Mouse (Mus musculus): ENCODE data around the gene Chaf1b. TPM values are rescaled to one million over a fixed set of nuclear protein-coding genes. Genes with fewer than 3 reads are reported as not detected.

Gene Chaf1b
- polyA plus RNA-seq, 1 experiment from 2014 or later = 86.3 TPM

DNA sequence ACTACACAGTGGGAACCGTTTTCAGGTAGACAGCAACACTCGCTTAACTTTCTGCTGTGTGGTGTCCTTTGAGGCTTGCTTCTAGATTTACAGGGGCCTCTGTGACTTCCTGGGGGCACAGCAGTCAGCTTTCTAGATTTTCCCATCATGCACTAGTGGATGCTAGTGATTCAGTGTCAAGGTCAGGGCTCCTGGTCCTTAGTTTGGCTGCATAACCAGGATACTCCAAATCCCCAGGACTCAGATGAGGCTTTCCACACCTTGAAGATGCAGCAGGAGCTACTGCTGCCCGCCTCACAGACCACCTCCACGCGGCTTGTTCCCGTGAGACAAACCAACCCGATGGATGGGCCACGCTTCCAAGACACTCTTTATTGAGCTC lies 35.0 kb downstream of the Chaf1b start:
- 60% methylated on average over 8 of the region's 8 CpGs for WGBS
- ATAC-seq (replicated peaks; ENCODE audit: low FRiP score) (no peak), DNase-seq (ENCODE audit: low spot score) (no peak)
- Histone ChIP-seq H3K4me1 (replicated peaks; ENCODE audit: control insufficient read depth, insufficient read depth, low read length) (no peaks in the 10 kb centered on the region), H3K4me2 (peak overlapping the region; percentile 33; the same call in 1 of the 2 replicates), H3K4me3 (ENCODE audit: low read depth, low read length) (no peak overlapping the region), H3K27ac (ENCODE audit: low read depth, low read length) (no peak overlapping the region), H3K27me3 (replicated peaks; ENCODE audit: control insufficient read depth, insufficient read depth, low read length) (no peaks in the 10 kb centered on the region; the same call in 1 of the 2 replicates), H3K9ac (ENCODE audit: low read depth, low read length) (no peak overlapping the region), H3K9me3 (ENCODE audit: control insufficient read depth, low read length) (no peaks in the 10 kb centered on the region), H3K36me3 (ENCODE audit: control insufficient read depth, insufficient read depth, low read length) (no peaks in the 10 kb centered on the region)

DNA sequence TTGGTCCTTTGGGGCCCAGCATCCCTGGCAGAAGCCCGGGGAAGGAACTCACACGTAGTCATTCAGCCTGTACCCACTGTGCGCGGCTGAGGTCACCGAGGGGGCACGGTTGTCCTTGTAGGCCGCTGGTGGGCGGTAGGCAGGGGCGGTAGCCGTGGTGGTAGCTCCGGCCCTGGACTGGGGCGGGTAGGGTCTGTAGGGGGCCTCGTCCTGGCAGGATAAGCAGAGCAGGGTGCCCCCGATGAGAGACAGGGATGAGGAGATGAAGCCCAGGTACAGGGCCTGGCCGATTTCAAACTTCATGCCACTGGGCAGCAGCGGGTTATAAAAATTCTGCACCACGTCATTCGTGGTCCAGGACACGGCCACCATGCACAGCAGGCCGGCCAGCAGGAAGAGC lies 35.5 kb downstream of the Chaf1b start:
- H3K27ac ChIP-seq (ENCODE audit: low read depth, low read length) = no peak overlapping the region
- H3K27me3 ChIP-seq (replicated peaks; ENCODE audit: control insufficient read depth, insufficient read depth, low read length) = no peaks in the 10 kb centered on the region; the same call in 1 of the 2 replicates
- no peaks in the 10 kb centered on the region for H3K36me3 ChIP-seq (ENCODE audit: control insufficient read depth, insufficient read depth, low read length)
- no peak for DNase-seq (ENCODE audit: low spot score)
- H3K9me3 ChIP-seq (ENCODE audit: control insufficient read depth, low read length) = no peaks in the 10 kb centered on the region
- H3K4me3 ChIP-seq (ENCODE audit: low read depth, low read length) = no peak overlapping the region
- no peak overlapping the region for H3K9ac ChIP-seq (ENCODE audit: low read depth, low read length)
- 70% methylated on average over 20 of the region's 20 CpGs for WGBS
- no peaks in the 10 kb centered on the region for H3K4me1 ChIP-seq (replicated peaks; ENCODE audit: control insufficient read depth, insufficient read depth, low read length)
- ATAC-seq (replicated peaks; ENCODE audit: low FRiP score) = no peak
- H3K4me2 ChIP-seq = no peak overlapping the region

- Histone ChIP-seq H3K27ac (ENCODE audit: low read depth, low read length) (no peak overlapping the region), H3K9ac (ENCODE audit: low read depth, low read length) (no peak overlapping the region), H3K4me1 (replicated peaks; ENCODE audit: control insufficient read depth, insufficient read depth, low read length) (no peaks in the 10 kb centered on the region), H3K27me3 (replicated peaks; ENCODE audit: control insufficient read depth, insufficient read depth, low read length) (no peaks in the 10 kb centered on the region; the same call in 1 of the 2 replicates), H3K9me3 (ENCODE audit: control insufficient read depth, low read length) (no peaks in the 10 kb centered on the region), H3K4me3 (ENCODE audit: low read depth, low read length) (no peak overlapping the region), H3K4me2 (no peak overlapping the region), H3K36me3 (ENCODE audit: control insufficient read depth, insufficient read depth, low read length) (no peaks in the 10 kb centered on the region)
- WGBS = 58% methylated on average over 4 of the region's 4 CpGs
- no peak for ATAC-seq (replicated peaks; ENCODE audit: low FRiP score)
- DNase-seq (ENCODE audit: low spot score) = no peak
Measured at GRCm38 (mm10) chr16:93920673-93921072, 37.0 kb downstream of the Chaf1b start.

DNA sequence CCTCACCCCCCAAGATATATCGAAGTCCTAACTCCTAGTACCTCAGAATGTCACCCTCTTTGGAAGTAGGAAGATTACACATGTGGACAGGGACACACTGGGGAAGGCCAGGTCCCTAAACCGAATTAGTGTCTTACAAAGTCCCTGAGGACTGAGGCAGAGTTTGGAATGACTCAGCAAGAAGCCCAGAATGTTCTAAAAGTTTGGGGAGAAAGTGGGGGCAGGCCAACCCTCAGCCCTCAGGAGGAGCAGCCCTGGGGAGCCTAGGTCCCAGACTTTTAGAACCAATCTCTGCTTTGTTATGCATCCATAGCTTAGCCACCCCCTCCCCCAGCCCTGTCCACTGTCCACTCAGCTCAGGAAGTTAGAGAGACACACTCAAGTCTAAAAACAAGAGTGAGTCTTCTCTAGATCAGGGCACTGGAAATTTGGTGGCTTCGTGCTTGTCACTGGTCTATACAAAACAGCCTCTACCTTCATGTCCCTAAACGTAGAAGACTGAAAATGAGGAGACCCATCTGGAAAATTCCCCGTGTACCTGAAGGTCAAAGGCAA lies 39.2 kb downstream of the Chaf1b start:
- no peak overlapping the region for H3K27ac ChIP-seq (ENCODE audit: low read depth, low read length)
- 70% methylated on average over 5 of the region's 5 CpGs for WGBS
- no peak for DNase-seq (ENCODE audit: low spot score)
- no peaks in the 10 kb centered on the region; the same call in 1 of the 2 replicates for H3K27me3 ChIP-seq (replicated peaks; ENCODE audit: control insufficient read depth, insufficient read depth, low read length)
- no peak overlapping the region for H3K4me3 ChIP-seq (ENCODE audit: low read depth, low read length)
- H3K9ac ChIP-seq (ENCODE audit: low read depth, low read length) = no peak overlapping the region
- no peaks in the 10 kb centered on the region for H3K4me1 ChIP-seq (replicated peaks; ENCODE audit: control insufficient read depth, insufficient read depth, low read length)
- H3K9me3 ChIP-seq (ENCODE audit: control insufficient read depth, low read length) = no peaks in the 10 kb centered on the region
- H3K36me3 ChIP-seq (ENCODE audit: control insufficient read depth, insufficient read depth, low read length) = no peaks in the 10 kb centered on the region
- ATAC-seq (replicated peaks; ENCODE audit: low FRiP score) = no peak
- H3K4me2 ChIP-seq = no peak overlapping the region

DNA sequence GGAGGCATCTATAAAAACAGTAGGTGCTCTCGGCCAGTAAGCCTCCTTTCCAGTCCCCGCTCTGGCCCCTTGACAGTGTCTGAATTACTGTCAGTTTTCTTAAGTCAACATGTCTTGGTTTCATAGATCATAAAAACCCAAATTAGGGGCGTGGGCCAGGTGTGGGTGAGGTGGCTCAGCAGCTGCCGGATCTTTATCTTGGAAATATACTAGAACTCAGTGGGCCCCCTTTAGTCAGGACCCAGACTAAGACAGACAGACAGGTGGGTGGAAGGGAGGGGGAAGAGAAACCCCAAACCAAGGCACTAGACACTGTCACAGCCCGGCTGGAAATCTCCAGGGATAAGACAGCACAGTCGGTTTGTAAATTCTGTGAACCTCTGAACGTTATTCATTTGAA lies 40.1 kb downstream of the Chaf1b start:
- Histone ChIP-seq H3K4me3 (ENCODE audit: low read depth, low read length) (no peak overlapping the region), H3K27ac (ENCODE audit: low read depth, low read length) (no peak overlapping the region), H3K9ac (ENCODE audit: low read depth, low read length) (no peak overlapping the region), H3K4me1 (replicated peaks; ENCODE audit: control insufficient read depth, insufficient read depth, low read length) (no peaks in the 10 kb centered on the region), H3K27me3 (replicated peaks; ENCODE audit: control insufficient read depth, insufficient read depth, low read length) (no peaks in the 10 kb centered on the region; the same call in 1 of the 2 replicates), H3K9me3 (ENCODE audit: control insufficient read depth, low read length) (no peaks in the 10 kb centered on the region), H3K36me3 (ENCODE audit: control insufficient read depth, insufficient read depth, low read length) (no peaks in the 10 kb centered on the region), H3K4me2 (no peak overlapping the region)
- no peak for DNase-seq (ENCODE audit: low spot score)
- ATAC-seq (replicated peaks; ENCODE audit: low FRiP score) = no peak
- WGBS = 71% methylated on average over 7 of the region's 7 CpGs

GRCm38 (mm10) chr16:93925684-93926247 lies 42.1 kb downstream of the Chaf1b start:
- Histone ChIP-seq H3K27me3 (replicated peaks; ENCODE audit: control insufficient read depth, insufficient read depth, low read length) (no peaks in the 10 kb centered on the region; the same call in 1 of the 2 replicates), H3K27ac (ENCODE audit: low read depth, low read length) (no peak overlapping the region), H3K36me3 (ENCODE audit: control insufficient read depth, insufficient read depth, low read length) (no peaks in the 10 kb centered on the region), H3K4me2 (no peak overlapping the region), H3K9me3 (ENCODE audit: control insufficient read depth, low read length) (no peaks in the 10 kb centered on the region), H3K4me3 (ENCODE audit: low read depth, low read length) (no peak overlapping the region), H3K9ac (ENCODE audit: low read depth, low read length) (no peak overlapping the region), H3K4me1 (replicated peaks; ENCODE audit: control insufficient read depth, insufficient read depth, low read length) (no peaks in the 10 kb centered on the region)
- ATAC-seq (replicated peaks; ENCODE audit: low FRiP score) = no peak
- WGBS = 76% methylated on average over 8 of the region's 8 CpGs
- no peak for DNase-seq (ENCODE audit: low spot score)

DNA sequence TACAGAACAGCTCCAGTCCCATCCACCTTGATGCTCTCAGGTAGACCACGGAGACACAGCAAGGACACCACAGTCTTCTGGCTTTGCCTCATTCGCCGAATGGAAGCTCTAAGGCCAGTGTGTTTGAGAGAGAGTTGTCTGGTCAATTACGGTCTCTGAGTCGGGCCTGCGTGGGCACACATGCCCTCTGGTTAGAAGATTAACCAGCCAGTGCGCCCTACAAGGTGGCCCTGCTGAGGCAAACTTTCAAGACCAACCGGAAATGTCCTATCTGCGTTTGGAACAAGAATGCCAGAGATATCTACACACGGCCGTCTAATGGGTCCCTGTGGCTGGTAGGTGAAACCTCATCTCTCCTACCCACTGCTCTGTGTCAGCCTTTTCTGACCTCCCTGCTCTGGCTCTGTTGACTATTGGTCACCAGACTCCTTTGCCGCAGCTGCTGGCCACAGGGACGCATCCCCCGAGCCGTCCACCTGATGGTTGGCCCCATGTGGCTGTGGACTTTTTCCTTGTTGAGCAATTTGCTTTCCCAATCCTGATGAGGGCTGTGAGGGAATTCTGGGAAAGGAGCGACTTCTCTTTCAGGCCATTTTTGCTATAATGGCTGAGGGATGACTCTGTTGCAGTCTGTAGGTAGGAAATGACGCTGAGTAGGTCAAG lies 45.8 kb downstream of the Chaf1b start:
- no peak for DNase-seq (ENCODE audit: low spot score)
- no peak overlapping the region for H3K4me2 ChIP-seq

DNA sequence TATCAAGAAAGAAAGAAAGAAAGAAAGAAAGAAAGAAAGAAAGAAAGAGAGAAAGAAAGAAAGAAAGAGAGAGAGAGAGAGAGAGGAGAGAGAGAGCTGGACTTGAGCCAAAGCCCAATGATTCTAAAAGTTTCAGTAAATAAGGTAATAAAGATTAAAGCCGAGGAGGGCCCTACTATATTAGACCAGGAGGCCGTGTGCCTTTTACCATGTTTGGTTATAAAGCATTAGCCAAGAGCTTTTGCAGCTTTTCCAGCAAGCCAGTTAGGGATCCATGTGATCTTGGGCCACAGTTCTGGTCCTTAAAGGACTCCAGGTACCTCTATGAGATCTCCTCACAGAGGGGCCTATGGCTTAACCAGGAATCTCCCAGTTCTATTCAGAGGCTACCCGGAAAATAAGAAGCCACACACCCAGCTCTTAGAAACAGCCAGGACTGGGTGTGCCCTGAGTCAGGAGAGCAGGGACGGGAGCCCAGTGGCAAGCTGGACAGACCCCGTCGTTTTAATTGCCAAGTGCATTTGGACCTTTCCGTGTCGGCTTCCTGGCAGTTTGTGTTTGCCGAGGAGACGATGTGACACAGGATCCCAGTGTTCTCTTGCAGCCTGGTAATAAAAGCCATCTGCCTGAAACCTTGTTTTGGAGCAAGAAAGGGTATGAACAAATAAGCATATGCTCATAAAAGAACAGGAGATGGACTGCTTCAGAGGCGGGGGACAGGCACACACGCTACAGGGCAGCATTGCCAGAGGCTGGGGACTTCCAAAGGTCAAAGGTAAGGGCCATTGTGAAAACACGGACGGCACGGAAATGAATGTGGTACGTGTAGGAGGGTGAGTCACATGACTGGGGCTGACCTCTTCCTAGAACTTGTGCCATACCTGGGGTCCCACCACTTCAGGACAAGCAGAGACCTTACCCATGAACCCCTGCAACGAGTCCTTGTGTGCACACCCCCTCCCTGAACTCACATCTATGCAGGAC lies 48.8 kb downstream of the Chaf1b start:
- no peak for ATAC-seq (replicated peaks; ENCODE audit: low FRiP score)

More for the DNA sequence above, 45.8 kb downstream of the Chaf1b start:
- H3K27ac ChIP-seq (ENCODE audit: low read depth, low read length) = no peak overlapping the region
- no peaks in the 10 kb centered on the region for H3K9me3 ChIP-seq (ENCODE audit: control insufficient read depth, low read length)
- WGBS = 78% methylated on average over 17 of the region's 17 CpGs
- H3K9ac ChIP-seq (ENCODE audit: low read depth, low read length) = no peak overlapping the region
- ATAC-seq (replicated peaks; ENCODE audit: low FRiP score) = no peak
- H3K4me3 ChIP-seq (ENCODE audit: low read depth, low read length) = no peak overlapping the region
- no peaks in the 10 kb centered on the region for H3K36me3 ChIP-seq (ENCODE audit: control insufficient read depth, insufficient read depth, low read length)
- peaks cover 6% of the 10 kb centered on the region for H3K27me3 ChIP-seq (replicated peaks; ENCODE audit: control insufficient read depth, insufficient read depth, low read length)
- no peaks in the 10 kb centered on the region for H3K4me1 ChIP-seq (replicated peaks; ENCODE audit: control insufficient read depth, insufficient read depth, low read length)

More for the DNA sequence above, 48.8 kb downstream of the Chaf1b start:
- no peak overlapping the region for H3K4me2 ChIP-seq
- no peak overlapping the region for H3K9ac ChIP-seq (ENCODE audit: low read depth, low read length)
- no peaks in the 10 kb centered on the region for H3K9me3 ChIP-seq (ENCODE audit: control insufficient read depth, low read length)
- no peaks in the 10 kb centered on the region for H3K36me3 ChIP-seq (ENCODE audit: control insufficient read depth, insufficient read depth, low read length)
- 69% methylated on average over 17 of the region's 17 CpGs for WGBS
- H3K27ac ChIP-seq (ENCODE audit: low read depth, low read length) = no peak overlapping the region
- no peak for DNase-seq (ENCODE audit: low spot score)
- no peak overlapping the region for H3K4me3 ChIP-seq (ENCODE audit: low read depth, low read length)
- H3K27me3 ChIP-seq (replicated peaks; ENCODE audit: control insufficient read depth, insufficient read depth, low read length) = peaks cover 28% of the 10 kb centered on the region
- no peaks in the 10 kb centered on the region for H3K4me1 ChIP-seq (replicated peaks; ENCODE audit: control insufficient read depth, insufficient read depth, low read length)

Measured in liver, embryonic 11.5 days (tissue).